Mouse (Mus musculus): ENCODE measurements around the gene Ucp3. TPM values are rescaled to one million over a fixed set of nuclear protein-coding genes. Genes with fewer than 3 reads are reported as not detected.

Ucp3 gene
- polyA plus RNA-seq, 1 experiment, result 0.73 TPM

DNA sequence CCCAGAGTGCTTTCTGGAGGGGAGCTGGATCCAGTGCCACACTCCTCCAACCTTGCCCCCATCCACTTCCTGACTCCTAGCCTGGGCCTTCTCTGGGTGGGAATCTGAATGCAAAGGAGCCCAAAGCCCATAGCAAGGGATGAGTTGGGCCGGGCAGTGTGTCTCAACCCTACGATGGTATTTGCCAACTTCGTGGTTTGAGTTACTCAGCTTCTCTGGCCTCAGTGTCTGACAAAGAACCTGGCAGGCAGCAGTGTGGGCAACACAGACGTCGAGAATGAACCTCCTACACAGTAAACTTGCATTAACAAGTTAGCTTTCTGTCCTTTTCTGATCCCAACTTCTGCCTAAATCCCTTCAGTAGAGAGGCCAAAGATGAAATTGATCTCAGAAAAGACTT, 11.7 kb downstream of the Ucp3 start:
- H3K27ac ChIP-seq (ENCODE audit: control insufficient read depth, insufficient read depth, low read depth, low read length), result peak overlapping the region; percentile 14; the same call in 1 of the 2 replicates
- no peaks in the 10 kb centered on the region for H3K36me3 ChIP-seq (ENCODE audit: control insufficient read depth, insufficient read depth, low read length)
- no peaks in the 10 kb centered on the region for H3K27me3 ChIP-seq (ENCODE audit: control insufficient read depth, insufficient read depth, low read length)
- TF ChIP-seq POLR2A (IDR thresholded peaks at IDR 0.05; ENCODE audit: control insufficient read depth, low read depth, low read length) (no peak), CTCF (IDR thresholded peaks at IDR 0.05; ENCODE audit: control insufficient read depth, insufficient read depth, insufficient replicate concordance, low read depth, low read length) (no peak)
- peaks cover 10% of the 10 kb centered on the region for H3K4me1 ChIP-seq (ENCODE audit: control insufficient read depth, insufficient read depth, low read length)
- no peak overlapping the region for H3K4me3 ChIP-seq (ENCODE audit: control insufficient read depth, low read depth, low read length)

DNA sequence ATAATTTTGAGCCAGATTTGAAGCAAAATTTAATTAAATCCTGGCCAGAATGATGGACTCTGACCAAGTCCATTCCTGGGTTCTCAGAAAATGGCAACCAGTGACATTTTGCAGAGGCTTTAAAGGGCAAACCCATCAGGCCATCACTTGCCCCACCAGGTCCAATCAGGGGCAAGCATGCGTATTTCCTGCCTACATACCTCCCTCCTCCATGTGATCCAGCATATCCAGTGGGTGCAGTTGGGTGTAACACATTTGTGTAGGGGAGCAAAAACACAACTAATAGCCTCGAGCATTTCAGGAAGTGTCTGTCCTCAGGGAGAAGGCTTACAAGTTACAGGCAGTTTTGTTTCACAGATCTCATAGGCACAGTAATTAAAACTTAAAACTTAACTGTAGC, 14.5 kb downstream of the Ucp3 start:
- H3K36me3 ChIP-seq (ENCODE audit: control insufficient read depth, insufficient read depth, low read length), result no peaks in the 10 kb centered on the region
- H3K27me3 ChIP-seq (ENCODE audit: control insufficient read depth, insufficient read depth, low read length), result no peaks in the 10 kb centered on the region; the same call in 1 of the 2 replicates
- no peak overlapping the region for H3K27ac ChIP-seq (ENCODE audit: control insufficient read depth, insufficient read depth, low read depth, low read length)
- peaks cover 1% of the 10 kb centered on the region for H3K4me1 ChIP-seq (ENCODE audit: control insufficient read depth, insufficient read depth, low read length)
- H3K4me3 ChIP-seq (ENCODE audit: control insufficient read depth, low read depth, low read length), result no peak overlapping the region
- no peak for TF ChIP-seq POLR2A (IDR thresholded peaks at IDR 0.05; ENCODE audit: control insufficient read depth, low read depth, low read length)
- TF ChIP-seq CTCF (IDR thresholded peaks at IDR 0.05; ENCODE audit: control insufficient read depth, insufficient read depth, insufficient replicate concordance, low read depth, low read length), result no peak

GRCm38 (mm10) chr7:100488474-100489048, 15.8 kb downstream of the Ucp3 start:
- TF ChIP-seq CTCF (IDR thresholded peaks at IDR 0.05; ENCODE audit: control insufficient read depth, insufficient read depth, insufficient replicate concordance, low read depth, low read length) (no peak), POLR2A (IDR thresholded peaks at IDR 0.05; ENCODE audit: control insufficient read depth, low read depth, low read length) (no peak)
- Histone ChIP-seq H3K4me1 (ENCODE audit: control insufficient read depth, insufficient read depth, low read length) (peaks cover 10% of the 10 kb centered on the region), H3K36me3 (ENCODE audit: control insufficient read depth, insufficient read depth, low read length) (no peaks in the 10 kb centered on the region), H3K4me3 (ENCODE audit: control insufficient read depth, low read depth, low read length) (no peak overlapping the region), H3K27ac (ENCODE audit: control insufficient read depth, insufficient read depth, low read depth, low read length) (peak overlapping the region; percentile 70; the same call in 1 of the 2 replicates), H3K27me3 (ENCODE audit: control insufficient read depth, insufficient read depth, low read length) (no peaks in the 10 kb centered on the region; the same call in 1 of the 2 replicates)

DNA sequence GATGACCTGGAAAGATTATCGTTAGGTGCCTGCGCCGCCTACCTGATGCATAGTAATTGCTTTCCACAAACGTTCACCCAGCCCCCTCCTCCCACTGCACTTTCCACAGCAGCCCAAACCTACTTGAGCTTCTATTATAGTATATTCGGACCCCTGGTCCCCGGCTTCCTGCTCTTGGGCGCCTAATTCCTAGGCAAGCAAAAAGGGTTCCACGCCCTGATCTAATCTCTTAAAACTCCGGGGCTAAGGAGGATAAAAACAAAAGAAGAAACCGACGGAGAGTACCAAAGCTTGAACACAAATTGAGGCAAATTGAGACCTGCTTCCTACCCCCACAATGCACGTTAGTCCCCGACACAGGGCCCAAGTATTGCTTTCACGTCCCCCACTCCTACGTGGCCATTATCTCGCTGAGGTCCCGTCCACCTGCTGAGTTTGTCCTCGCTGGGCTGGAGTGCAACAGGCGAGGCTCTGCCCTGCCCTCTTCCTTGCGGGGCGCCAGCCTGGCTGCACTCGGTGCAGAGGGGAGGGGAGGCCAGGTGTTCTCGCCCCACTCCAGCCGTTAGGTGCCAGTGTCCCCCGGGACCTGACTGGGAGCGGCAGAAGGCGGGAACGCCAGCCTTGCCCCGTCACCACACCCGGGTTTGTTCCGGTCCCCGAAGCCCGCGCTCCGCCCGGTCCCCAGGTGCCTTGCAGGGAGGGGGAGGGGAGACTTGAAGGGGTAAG, 19.8 kb downstream of the Ucp3 start:
- Histone ChIP-seq H3K27me3 (ENCODE audit: control insufficient read depth, insufficient read depth, low read length) (no peaks in the 10 kb centered on the region; the same call in 1 of the 2 replicates), H3K4me1 (ENCODE audit: control insufficient read depth, insufficient read depth, low read length) (peaks cover 14% of the 10 kb centered on the region), H3K27ac (ENCODE audit: control insufficient read depth, insufficient read depth, low read depth, low read length) (peak overlapping the region; percentile 54), H3K36me3 (ENCODE audit: control insufficient read depth, insufficient read depth, low read length) (no peaks in the 10 kb centered on the region), H3K4me3 (ENCODE audit: control insufficient read depth, low read depth, low read length) (peak overlapping the region; percentile 77)
- TF ChIP-seq POLR2A (IDR thresholded peaks at IDR 0.05; ENCODE audit: control insufficient read depth, low read depth, low read length) (no peak), CTCF (IDR thresholded peaks at IDR 0.05; ENCODE audit: control insufficient read depth, insufficient read depth, insufficient replicate concordance, low read depth, low read length) (no peak)

DNA sequence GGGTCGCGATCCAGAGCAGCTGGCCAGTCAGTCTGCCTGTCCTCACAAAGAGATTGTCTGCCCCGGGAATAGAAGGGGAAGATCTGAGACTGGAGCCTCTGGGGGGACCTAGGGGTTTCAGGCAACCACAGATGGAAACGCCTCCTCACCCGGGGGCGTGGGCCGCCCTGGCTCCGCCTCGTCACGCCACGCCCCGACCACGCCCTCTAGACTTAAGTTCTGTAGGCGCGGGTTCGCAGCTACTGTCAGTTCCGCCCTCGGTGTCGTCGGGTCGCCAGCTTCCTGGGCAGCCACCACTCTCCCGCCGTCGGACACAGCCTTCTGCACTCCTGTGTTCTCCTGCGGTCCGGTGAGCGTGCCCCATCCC, 20.3 kb downstream of the Ucp3 start, which contains the start of gene Ucp2:
Gene Ucp2 (plus strand): TSS at position 221 of the 367 bp plus-strand sequence.
- no peak for TF ChIP-seq CTCF (IDR thresholded peaks at IDR 0.05; ENCODE audit: control insufficient read depth, insufficient read depth, insufficient replicate concordance, low read depth, low read length)
- peak; percentile 86 for TF ChIP-seq POLR2A (IDR thresholded peaks at IDR 0.05; ENCODE audit: control insufficient read depth, low read depth, low read length)
- H3K27me3 ChIP-seq (ENCODE audit: control insufficient read depth, insufficient read depth, low read length), result no peaks in the 10 kb centered on the region; the same call in 1 of the 2 replicates
- no peaks in the 10 kb centered on the region for H3K36me3 ChIP-seq (ENCODE audit: control insufficient read depth, insufficient read depth, low read length)
- H3K27ac ChIP-seq (ENCODE audit: control insufficient read depth, insufficient read depth, low read depth, low read length), result peak within 1 kb of the TSS; percentile 78
- H3K4me1 ChIP-seq (ENCODE audit: control insufficient read depth, insufficient read depth, low read length), result peaks cover 14% of the 10 kb centered on the region
- H3K4me3 ChIP-seq (ENCODE audit: control insufficient read depth, low read depth, low read length), result peak within 1 kb of the TSS; percentile 77

GRCm38 (mm10) chr7:100493484-100494414, 21.0 kb downstream of the Ucp3 start:
- Histone ChIP-seq H3K27ac (ENCODE audit: control insufficient read depth, insufficient read depth, low read depth, low read length) (peak overlapping the region; percentile 78), H3K4me1 (ENCODE audit: control insufficient read depth, insufficient read depth, low read length) (peaks cover 14% of the 10 kb centered on the region)
- no peak for TF ChIP-seq CTCF (IDR thresholded peaks at IDR 0.05; ENCODE audit: control insufficient read depth, insufficient read depth, insufficient replicate concordance, low read depth, low read length)
- TF ChIP-seq POLR2A (IDR thresholded peaks at IDR 0.05; ENCODE audit: control insufficient read depth, low read depth, low read length), result no peak

More at GRCm38 (mm10) chr7:100493484-100494414, 21.0 kb downstream of the Ucp3 start:
- H3K36me3 ChIP-seq (ENCODE audit: control insufficient read depth, insufficient read depth, low read length), result no peaks in the 10 kb centered on the region
- H3K27me3 ChIP-seq (ENCODE audit: control insufficient read depth, insufficient read depth, low read length), result no peaks in the 10 kb centered on the region; the same call in 1 of the 2 replicates
- peak overlapping the region; percentile 77 for H3K4me3 ChIP-seq (ENCODE audit: control insufficient read depth, low read depth, low read length)
